Mouse (Mus musculus): ENCODE results near the gene Senp8.
A peak's percentile ranks its signal among the peaks of the same experiment; 100 is the strongest.
"Not testable (repeated sequence)": the region's sequence is repeated elsewhere in the genome, so short reads cannot be mapped to it uniquely, and the experiment has no call there.

Gene Senp8

DNA sequence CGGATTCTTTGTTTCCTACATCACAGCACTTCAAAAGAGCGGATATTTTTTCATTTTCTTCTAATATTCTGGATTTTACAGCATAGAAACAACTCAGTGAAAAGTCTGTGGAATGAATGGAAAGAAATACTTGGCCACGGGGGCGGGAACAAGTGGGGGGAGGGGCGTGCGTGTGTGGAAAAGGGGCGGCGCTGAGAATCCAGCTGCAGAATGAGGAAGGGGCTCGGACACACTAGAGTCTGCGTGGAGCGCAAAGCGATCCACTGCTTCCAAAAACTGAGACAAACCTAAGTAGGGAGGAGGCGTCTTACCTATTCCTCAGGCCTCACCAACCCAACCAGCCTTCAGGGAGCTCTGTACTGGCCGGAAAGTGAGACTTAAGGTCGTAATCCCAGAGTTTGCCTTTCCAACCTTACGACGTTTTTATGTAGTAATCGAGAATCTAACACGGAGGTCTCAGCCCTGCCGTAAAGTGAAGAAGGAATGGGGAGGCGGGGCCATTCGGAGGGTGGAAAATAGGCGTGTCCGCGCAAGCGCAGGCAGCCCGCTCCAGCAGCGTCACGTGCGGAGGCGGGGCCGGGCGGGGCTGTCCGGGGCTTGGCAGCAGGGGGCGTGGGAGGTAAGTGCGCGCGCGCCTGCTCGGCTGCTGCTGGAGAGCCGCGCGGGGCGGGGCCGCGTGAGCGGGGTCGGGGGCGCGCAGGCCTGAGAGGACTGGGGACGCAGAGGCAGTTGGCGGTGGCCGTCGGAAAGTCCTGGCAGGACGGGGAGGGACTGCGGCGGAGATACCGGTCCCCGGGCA lies at the start of gene Senp8, which contains the start of gene Myo9a:
Senp8 (minus strand) TSS at position 444 of the 799 bp plus-strand sequence.
Myo9a (plus strand) TSS at position 630 of the 799 bp plus-strand sequence.
- DNase-seq (ENCODE audit: low spot score in 2 of 2): peak; percentile 99 to 100

DNA sequence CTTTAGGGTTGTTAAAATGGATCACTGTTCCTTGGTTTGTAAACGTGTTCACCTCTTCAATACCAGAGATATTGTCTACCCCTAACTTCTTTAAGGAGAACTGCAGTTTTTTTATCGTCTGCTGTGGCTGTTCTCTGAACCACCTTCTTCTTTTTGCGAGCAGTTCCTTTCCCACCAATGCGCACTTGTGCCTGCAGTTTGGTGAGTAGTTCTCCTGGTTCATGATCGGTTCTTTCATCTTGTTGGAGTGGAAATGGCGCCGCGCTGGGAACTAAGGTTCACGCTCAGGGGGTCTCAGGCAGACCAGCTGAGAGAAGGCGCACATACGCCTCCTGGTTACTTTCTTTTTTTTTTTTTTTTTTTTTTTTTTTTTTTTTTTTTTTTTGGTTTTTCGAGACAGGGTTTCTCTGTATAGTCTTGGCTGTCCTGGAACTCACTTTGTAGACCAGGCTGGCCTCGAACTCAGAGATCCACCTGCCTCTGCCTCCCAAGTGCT lies 16.5 kb upstream of the Senp8 start:
- not testable (repeated sequence) for DNase-seq (ENCODE audit: low spot score in 2 of 2)

DNA sequence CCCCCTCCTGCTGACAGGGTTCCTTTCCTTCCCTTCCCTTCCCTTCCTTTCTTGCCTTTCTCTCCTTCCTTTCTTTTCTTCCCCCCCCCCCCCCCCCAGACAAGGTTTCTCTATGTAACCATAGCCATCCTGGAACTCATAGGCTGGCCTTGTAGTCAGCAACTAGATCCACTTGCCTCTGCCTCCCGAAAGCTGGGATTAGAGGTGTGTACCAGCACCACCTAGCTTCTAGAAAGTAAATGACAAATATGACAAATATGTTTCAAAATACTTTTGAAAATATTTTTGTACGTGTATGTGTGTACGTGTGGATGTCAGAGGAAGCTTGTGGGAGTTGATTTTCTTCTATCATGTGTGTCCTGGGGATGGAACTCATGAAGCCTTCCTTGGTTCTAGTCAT lies 10.0 kb upstream of the Senp8 start:
- DNase-seq (ENCODE audit: low spot score in 2 of 2): no peak

DNA sequence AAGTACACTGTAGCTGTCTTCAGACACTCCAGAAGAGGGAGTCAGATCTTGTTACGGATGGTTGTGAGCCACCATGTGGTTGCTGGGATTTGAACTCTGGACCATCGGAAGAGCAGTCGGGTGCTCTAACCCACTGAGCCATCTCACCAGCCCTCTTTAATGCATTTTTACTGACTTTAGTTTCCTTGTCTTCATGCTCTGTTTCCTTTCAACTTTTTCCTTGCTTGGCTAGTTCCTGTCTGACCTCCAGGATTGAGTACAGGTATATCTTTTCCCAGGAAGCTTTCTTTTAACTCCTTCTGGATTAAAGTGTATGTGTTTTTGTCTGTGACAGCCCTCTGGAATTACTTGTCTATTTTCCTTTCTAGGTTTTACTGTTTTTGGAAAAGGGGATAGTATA lies 6.5 kb upstream of the Senp8 start:
- not testable (repeated sequence) for DNase-seq (ENCODE audit: low spot score in 2 of 2)

DNA sequence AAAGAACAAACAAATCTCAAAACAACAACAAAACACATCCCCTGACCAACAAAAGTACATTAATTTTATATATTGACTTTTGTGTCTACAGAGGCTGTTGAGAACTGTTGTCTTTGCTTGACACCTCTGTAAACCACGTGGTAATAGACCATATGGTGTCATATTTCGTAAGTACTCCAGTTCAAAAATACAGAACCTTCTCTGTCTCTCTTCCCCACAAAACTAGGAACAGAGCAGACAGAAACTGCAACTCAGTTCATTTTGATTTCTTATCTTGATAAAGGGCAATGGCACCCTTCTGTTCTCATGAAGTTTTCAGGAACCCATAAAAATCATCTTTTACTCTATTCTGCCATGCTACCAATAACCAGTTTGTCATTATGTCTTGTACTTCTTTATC lies 4.7 kb upstream of the Senp8 start:
- no peak for DNase-seq (ENCODE audit: low spot score in 2 of 2)

DNA sequence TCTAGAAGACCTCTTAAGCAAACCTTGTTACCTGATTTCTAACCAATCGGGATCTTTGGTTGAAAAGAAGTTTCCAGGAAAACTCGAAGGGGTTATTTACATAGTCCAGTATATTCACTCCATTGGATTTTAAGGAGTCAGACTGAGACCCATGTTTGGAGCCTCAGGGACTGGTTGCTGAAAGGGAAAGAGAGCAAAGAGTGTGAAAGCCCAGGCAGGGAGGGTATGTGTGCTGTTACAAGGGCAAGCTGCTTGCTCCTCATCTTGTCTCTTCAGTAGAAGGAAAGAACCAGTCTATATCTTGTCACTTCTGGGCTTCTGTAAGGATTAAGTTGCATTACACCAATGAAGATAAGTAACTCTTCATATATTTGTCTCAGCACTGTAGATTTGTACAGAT lies 1.5 kb upstream of the Senp8 start:
- DNase-seq (ENCODE audit: low spot score in 2 of 2): no peak

DNA sequence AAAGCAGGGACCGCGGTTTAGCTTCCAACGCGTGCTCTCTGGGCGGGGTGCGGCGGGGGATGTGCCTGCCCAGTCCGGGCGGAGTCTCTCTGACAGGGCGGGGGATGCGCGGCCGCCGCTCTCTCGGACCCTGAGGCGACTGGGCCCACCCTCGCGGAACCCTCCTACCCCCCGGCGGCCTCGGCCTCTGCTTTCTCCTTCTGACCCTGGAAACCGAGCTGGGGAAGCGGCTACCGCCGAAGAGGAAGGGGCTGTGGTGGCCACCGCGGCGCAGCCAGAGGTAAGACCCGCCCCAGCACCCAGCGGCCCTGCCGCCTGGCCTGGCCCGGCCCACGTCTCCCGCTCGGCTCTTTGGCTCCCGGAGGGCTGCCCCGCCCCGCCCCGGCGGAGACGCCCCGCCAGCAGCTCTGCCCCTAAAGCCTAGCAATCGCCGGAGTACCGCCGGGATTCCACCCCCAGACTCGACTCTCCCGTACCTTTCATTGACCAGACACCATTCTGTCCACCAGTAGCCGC lies 614 bp upstream of the Senp8 start:
- no peak for DNase-seq (ENCODE audit: low spot score in 2 of 2)

DNA sequence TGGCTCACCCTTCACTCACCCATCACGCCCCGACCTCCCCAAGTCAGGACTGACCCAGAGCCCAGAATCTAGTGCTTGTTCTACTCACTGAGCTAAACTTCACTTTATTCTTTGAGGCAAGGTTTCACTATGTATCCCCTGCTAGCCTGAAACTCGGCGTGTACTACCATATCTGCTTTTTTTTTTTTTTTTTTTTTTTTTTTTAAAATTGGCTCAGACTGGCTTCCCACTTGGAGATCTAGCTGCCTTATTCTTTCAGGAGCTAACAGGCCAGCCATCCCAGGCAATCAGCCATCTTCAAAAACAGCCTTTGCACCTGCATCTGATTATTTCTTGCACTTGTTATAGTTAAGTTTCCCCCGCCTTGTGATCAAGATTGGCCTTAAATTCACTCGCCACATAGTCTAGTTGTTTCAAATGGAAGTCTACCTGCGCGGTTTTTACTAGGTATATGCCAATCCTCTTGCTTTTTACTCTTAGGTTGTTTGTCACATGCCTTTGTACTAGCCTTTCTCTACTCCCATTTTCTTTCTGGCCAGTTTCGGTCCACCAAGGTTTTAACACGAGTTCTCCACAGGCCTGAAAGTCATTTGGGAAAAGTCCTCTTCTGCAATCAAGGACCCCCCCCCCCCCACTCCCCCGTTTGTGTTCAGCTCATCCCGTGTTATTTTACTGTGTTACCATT lies 787 bp downstream of the Senp8 start:
- no peak for DNase-seq (ENCODE audit: low spot score in 2 of 2)

DNA sequence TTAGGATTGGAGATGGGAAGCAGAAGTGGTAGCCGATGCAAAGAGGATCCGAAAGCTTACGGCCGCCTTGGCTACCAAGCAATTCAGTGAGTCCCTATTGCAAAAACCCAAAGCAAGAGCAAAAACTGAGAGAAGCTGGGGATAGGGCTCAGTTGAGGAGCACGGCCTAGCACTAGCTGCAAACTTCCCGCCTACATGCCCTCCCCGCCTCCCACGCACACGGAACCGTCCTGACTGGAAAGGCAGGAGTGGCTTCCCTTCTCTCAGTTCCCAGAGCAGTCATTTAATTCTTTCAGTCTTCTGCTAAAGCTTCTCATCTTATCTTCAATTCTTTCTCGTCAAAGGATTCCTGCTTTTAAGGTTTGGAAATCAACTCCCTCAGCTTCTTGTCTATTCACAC lies 1.5 kb downstream of the Senp8 start:
- DNase-seq (ENCODE audit: low spot score in 2 of 2): no peak

DNA sequence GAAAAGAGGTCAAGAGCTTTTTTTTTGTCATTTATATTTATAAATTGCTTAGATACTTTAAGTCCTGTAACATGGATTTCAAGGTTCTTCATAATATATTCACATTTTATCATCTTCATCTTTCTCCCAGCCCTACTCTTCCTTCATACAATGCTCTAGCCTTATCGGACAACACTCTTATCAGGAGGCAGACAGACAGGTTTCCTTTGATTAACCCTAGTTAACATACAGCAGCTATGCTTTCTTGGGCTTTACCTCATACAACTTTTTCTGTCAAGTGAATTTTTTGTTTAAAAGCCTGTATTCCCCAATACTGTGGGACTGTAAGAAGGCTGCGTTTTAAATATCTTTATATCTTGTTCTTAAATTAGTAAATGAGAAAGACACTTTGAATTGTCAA lies 2.1 kb downstream of the Senp8 start:
- no peak for DNase-seq (ENCODE audit: low spot score in 2 of 2)

DNA sequence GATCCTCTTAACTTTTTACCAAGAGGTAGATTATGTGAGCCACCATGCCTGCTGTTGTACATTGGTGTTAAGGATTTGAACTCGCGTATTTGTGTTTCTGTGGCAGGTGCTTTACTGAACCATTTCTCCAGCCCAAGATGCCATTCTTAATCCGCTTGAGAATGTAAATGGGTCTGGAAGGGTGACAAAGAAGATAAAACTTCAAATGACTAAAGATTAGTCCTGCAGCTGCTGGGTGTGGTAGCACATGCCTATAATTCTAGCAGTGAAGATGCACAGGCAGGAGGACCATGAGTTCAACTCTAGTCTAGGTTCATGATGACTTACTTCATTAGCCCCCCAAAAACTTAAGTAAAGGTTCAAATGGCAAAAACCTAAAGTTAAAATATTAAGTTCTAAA lies 6.6 kb downstream of the Senp8 start:
- no peak for DNase-seq (ENCODE audit: low spot score in 2 of 2)

DNA sequence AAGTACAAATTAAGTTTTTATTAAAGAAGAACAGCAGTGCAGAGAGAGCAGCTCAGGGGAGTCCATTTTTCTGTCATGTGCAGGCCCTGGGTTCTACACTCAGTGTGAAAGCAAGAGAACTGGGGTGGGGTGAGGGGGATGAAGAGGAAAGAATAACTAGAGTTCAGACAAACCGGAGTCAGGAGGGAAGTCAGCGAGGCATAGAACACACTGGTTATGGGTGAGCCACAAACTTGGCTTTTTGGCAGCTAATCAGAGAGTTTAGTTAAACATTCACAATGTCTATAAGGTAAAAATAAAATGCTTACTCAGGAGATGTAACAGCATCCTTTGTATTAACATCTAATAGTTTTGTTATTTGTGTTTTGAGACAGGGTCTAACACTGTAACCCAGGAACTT lies 9.9 kb downstream of the Senp8 start:
- no peak for DNase-seq (ENCODE audit: low spot score in 2 of 2)

DNA sequence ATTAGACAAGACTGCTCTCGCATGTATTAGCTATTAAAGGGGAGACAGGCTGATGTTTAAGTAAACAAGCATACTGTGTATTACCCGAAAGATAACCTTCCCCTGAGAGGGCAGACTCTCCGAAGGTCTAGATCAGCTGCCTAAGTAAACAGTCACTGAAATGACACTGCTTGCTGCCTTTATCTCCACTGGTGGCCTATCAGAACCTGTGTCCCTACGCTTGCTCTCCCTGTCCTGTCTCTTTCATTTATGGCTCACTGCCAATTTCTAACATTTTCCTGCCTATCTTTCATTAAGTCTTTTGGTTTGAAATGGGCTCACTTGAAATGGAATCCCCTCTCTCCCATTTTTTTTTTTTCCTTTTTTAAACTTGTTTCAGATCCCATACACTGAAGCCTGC lies 15.1 kb downstream of the Senp8 start:
- DNase-seq (ENCODE audit: low spot score in 2 of 2): no peak

DNA sequence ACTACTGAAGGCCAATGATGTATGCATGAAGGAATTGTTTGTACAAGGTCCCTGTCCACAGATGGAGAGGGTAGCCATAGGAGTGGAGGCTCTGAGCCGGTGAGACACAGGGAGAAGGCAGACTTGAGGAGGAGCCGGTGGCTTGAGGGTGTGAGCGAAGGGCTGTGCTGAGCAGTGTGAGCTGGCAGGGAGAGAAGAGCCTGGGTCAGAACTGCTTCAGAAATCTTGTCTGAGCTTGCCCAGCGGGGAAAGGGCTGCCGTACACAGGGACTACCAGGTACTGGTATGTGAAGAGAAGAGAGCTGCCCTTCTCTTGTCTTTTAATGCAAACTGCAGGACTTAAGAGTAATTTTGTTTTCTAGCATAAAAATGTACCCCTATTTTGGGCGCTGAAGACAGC lies 17.4 kb downstream of the Senp8 start:
- no peak for DNase-seq (ENCODE audit: low spot score in 2 of 2)

DNA sequence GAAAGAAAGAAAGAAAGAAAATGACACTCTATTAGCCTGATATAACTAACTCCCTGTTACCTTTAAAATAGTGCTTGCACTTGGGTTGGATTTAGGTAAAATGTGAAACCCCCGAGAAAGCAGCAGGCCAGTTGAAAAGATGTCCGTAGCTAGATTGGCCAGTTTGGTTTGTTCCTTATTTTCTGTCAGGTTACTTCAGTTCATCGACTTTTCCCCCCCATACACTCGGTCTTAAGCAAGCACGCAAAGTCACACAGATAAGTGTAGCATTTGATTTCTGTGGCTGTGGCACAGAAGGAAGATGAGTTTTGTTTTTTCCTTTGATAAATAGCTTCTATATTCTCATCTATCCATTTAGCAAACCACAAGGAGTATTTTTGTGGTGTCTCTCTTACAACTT lies 19.4 kb downstream of the Senp8 start:
- DNase-seq (ENCODE audit: low spot score in 2 of 2): no peak

DNA sequence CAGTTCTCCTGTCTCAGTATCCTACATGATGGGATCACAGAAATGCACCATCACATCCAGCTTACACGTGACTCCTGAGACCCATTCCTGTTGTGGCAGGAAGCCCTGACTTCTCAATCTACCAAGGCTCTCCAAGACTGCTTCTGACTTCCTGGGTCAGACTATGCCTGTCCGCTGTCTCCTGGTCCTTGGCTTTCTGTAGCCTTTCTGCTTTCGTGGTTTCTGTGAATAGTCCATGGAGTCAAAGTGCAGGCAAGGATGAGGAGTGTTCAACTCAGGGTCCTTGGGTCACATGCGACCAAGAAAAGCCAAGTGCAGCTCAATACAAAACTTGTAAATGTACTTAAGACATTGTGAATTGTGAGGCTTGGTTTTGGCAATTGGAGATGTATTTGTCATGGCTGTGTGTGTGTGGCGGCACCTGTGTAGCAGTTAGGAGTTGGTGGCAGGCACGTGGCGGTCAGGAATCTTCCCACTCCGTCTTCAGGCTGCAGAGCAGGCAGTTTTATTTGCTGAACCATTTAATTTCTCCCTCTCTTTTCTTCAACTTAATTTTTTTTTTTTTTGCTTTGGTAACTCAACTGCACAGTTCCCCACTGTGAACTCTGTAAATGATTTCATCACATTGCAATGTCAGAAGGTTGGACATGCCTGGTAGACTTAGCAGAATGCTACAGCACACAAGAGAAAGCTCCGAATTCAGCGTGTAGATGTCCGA lies 22.8 kb downstream of the Senp8 start:
- no peak for DNase-seq (ENCODE audit: low spot score in 2 of 2)

DNA sequence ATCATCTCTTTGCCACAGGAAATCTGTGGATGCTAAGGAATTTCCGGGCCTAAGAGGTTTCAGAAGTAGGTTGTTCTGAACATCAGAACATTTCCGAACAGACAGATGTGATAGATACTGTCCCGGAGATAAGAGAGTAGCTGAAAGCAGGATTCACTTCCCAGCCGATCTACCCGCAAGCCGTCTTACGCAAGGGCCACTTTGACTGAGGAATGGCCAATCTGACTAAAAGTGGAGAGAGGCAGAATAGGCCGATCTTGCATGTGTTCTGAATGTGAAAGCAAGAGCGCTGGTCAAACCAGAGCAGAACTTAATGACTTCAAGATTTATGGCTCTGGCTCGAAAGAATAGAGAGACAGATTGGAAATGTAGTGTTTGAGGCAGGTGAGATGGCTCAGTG lies 25.0 kb downstream of the Senp8 start:
- DNase-seq (ENCODE audit: low spot score in 2 of 2): no peak

DNA sequence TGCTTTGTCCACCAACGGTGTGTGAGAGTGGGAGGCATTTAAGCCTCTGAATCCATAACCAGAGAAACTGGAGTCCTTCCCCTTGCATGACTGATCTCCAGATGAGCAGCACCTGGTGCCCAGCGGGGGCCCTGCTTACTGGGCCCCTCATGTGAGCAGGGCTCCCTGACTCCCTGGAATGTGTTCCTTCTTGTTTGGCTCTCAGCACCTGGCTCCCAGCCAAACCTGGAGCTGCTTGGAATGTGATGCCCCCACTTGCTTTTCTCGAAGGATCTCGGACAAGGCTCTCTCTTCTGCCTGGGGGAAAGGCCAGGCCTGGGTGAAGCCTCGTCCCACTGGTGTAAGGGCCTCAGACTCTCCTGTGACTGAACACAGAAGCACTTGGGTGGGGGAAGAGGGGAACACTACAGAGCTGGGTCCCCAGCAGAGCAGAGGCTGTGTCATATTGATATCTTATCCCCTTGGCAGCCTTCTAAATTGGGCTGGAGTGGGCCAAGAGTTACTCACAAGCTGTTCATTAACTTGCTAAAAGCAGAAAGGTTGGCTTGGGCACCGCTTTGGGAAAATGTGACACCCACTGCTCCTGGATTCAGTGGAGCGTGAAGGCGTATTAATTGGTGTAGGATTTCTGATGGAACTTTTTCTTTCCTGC lies 26.6 kb downstream of the Senp8 start:
- DNase-seq (ENCODE audit: low spot score in 2 of 2): peak in 1 of 2 experiments; percentile 37

DNA sequence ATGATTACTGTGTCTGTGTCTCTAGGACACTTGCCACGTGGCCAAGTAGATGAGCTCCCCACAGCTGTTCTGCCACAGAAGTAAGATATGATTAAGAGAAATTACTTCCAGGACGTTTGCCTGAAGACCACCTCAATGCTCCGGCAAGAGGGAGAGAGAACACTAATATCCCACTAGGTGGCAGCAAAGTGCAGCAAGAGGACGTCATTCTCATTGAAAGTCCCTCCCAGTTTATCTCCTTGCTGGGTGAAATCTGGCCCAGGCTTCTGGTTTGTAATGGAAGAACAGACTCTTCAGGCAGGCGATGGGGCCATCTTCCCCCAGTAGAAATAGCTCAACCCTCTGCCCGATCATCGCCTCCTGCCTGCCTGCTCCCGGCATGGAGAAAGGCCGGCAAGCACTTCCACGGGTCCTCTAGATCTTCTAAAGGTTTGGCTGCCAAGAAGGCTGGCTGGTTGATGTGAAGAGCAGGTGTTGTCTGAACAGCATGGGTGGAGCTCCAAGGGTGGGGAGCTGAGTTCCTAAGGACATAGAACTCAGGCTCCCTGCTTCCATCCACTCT lies 27.3 kb downstream of the Senp8 start:
- peak; percentile 38 to 71 for DNase-seq (ENCODE audit: low spot score in 2 of 2)

DNA sequence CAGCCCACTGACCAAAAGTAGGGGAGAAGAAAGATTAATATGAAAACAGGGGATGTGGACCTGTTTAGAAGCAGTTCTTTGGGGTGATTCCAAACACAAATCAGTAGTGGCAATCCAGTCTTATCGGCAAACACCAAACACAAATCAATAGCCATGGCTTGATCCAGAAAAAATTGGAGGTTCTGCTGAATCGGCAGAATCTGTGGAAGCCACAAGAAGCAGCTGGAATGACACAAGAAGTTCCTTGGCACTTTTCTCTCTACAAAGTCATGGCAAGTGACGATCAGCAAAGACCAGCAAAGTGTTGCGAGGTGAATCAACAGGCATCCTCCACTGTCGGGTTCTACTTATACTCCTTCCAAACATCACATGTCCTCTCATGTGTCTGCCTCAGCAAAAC lies 29.4 kb downstream of the Senp8 start:
- no peak for DNase-seq (ENCODE audit: low spot score in 2 of 2)

DNA sequence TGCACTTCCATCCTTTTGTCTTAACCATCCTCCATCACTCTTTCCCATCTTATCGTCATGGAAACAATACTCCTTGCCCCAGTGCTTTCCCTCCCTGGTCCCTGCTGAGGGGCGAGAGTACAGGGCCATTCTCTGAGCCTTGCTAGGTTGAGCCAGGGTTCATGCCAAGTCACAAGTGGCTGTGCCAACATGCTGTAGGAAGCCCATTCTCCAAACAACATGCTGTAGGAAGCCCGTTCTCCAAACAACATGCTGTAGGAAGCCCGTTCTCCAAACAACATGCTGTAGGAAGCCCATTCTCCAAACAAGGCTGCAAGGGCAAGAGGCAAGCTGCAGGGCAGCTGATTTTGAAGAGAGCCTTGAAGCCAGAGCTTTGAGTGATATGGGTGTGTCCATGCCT lies 32.3 kb downstream of the Senp8 start:
- DNase-seq (ENCODE audit: low spot score in 2 of 2): no peak
